11 mouse cellular contexts compared by ENCODE assay signal in genomic region chr1:39949205-39949604, GRCm38 (mm10). TPM values are rescaled to one million over a fixed set of nuclear protein-coding genes. Genes with fewer than 3 reads are reported as not detected.
A peak's percentile ranks its signal among the peaks of the same experiment; 100 is the strongest.
DNase-seq lines count a peak whose midpoint lies in the region; ATAC-seq and TF ChIP-seq lines count a peak whose summit lies in the region.
"Had no signal": no experiment of that assay in that cellular context is flagged by ENCODE, and none has a peak within 500 bp of the region (broad histone marks: within the 10 kb centered on the region; RNA-seq: fewer than 3 reads in every experiment).

No protein-coding gene starts in this region.

- peak; percentile 19; the same call in 1 of the 2 replicates for TF ChIP-seq CTCF in lung, embryonic 14.5 days (IDR thresholded peaks at IDR 0.05; ENCODE audit: low read depth)
- TF ChIP-seq CTCF in brain, embryonic 14.5 days (IDR thresholded peaks at IDR 0.05; ENCODE audit: borderline replicate concordance, extremely low read depth, insufficient read depth, insufficient read length) = no peak

- no peak overlapping the region for H3K27ac ChIP-seq in lung, embryonic 14.5 days (ENCODE audit: low read depth)

- no peaks in the 10 kb centered on the region for H3K9me3 ChIP-seq in lung, embryonic 14.5 days (ENCODE audit: low read depth, low read length)
- H3K9me3 ChIP-seq: embryonic facial prominence, embryonic 13.5 days; midbrain, embryonic 12.5 days had no signal

- 17% methylated on average over 5 of the region's 5 CpGs for WGBS in lung, embryonic 14.5 days

- H3K4me2 ChIP-seq in lung, embryonic 14.5 days = no peak overlapping the region
- H3K4me2 ChIP-seq: embryonic facial prominence, embryonic 13.5 days had no signal

- H3K9ac ChIP-seq in lung, embryonic 14.5 days = no peak overlapping the region
- H3K9ac ChIP-seq: embryonic facial prominence, embryonic 13.5 days; midbrain, embryonic 12.5 days had no signal

- TF ChIP-seq POLR2A in brain, embryonic 14.5 days (IDR thresholded peaks at IDR 0.05; ENCODE audit: borderline replicate concordance, extremely low read depth, insufficient read depth, insufficient read length, poor library complexity, severe bottlenecking) = no peak

- DNase-seq in lung, embryonic 14.5 days = no peak
- DNase-seq in lung, postnatal 4 days = no peak
- peak; percentile 62 for DNase-seq in brain, embryonic 14.5 days (ENCODE audit: low read depth)
- peak; percentile 37 to 46 for DNase-seq in natural killer cell, adult 2 months (ENCODE audit: low spot score in 2 of 2)
- DNase-seq in right cerebral cortex, postnatal 10 days (ENCODE audit: low spot score in 2 of 2) = no peak
- no peak for DNase-seq in right cerebral cortex, adult 2 months (ENCODE audit: low spot score in 2 of 2)
- no peak for DNase-seq in kidney, postnatal 25 days
- DNase-seq: kidney, adult 9 months had no signal

- H3K27me3 ChIP-seq in lung, embryonic 14.5 days (ENCODE audit: insufficient read depth, low read length) = no peaks in the 10 kb centered on the region
- H3K27me3 ChIP-seq: embryonic facial prominence, embryonic 13.5 days; midbrain, embryonic 12.5 days had no signal

- ATAC-seq in lung, embryonic 14.5 days (ENCODE audit: insufficient read depth) = no peak
- peak; percentile 17 to 41; a peak in 1 of 4 replicates for ATAC-seq in hematopoietic stem cell, adult 5-6 weeks (replicated peaks in 1 of 2; ENCODE audit: insufficient read depth in 1 of 2, low FRiP score in 2 of 2, low TSS enrichment in 1 of 2, low read depth in 1 of 2, poor library complexity in 2 of 2, severe bottlenecking in 2 of 2)

- H3K4me1 ChIP-seq in lung, embryonic 14.5 days (ENCODE audit: insufficient read depth) = peaks cover 41% of the 10 kb centered on the region

- H3K36me3 ChIP-seq in lung, embryonic 14.5 days (ENCODE audit: insufficient read depth) = no peaks in the 10 kb centered on the region
- H3K36me3 ChIP-seq: embryonic facial prominence, embryonic 13.5 days; midbrain, embryonic 12.5 days had no signal

- no peak overlapping the region for H3K4me3 ChIP-seq in lung, embryonic 14.5 days (ENCODE audit: low read depth, low read length)
- H3K4me3 ChIP-seq: embryonic facial prominence, embryonic 13.5 days; midbrain, embryonic 12.5 days had no signal

RNA-seq across cellular contexts. Expression of gene Map4k4, which starts 48.5 kb away (rescaled TPM):
- polyA plus RNA-seq in lung, embryonic 14.5 days (2014; fragmentation: Nextera tagmentation; extraction: Ambion mirVana) = 44.7 and 49.3 TPM in 2 replicates
- 358 and 424 TPM in 2 replicates for polyA plus RNA-seq in brain, embryonic 14.5 days (2012; rRNA removed)
- total RNA-seq in hematopoietic stem cell, adult 5-6 weeks (2017) = 222 and 231 TPM in 2 replicates

Comparison
In these comparisons a context has a peak if more than half of its experiments do, and no peak if none do; other contexts are left out.
1. DNase-seq: peak in brain, embryonic 14.5 days (single experiment) and natural killer cell, adult 2 months (2 of 2); none in lung, embryonic 14.5 days (single experiment), lung, postnatal 4 days (0 of 2), right cerebral cortex, postnatal 10 days (0 of 2), right cerebral cortex, adult 2 months (0 of 2) and kidney, postnatal 25 days (0 of 2).